Mouse (Mus musculus) pancreas, adult 10 weeks (tissue): ENCODE results near the gene Lgmn. TPM values are rescaled to one million over a fixed set of nuclear protein-coding genes. Genes with fewer than 3 reads are reported as not detected.

Experiments used
- polyA plus RNA-seq: library from polyadenylated mRNA; stranded (reverse); fragments of 350-450 nt; fragmentation: Illumina TruSeq; extraction: RNeasy Lipid Tissue Mini Kit (QIAGEN cat#74804); gene quantifications from one replicate; pipeline ENCODE4 v1.2.3, GENCODE M21; 2015; ENCODE audit warnings: low read depth, low replicate concordance; ENCODE audit not compliant: insufficient read depth

Lgmn gene
- 12.7 TPM for polyA plus RNA-seq

GRCm38 (mm10) chr12:102439632-102440023, at the start of gene Lgmn:
Gene Lgmn, minus strand, starts transcription at chr12:102439813.

GRCm38 (mm10) chr12:102468894-102469764, 29.5 kb upstream of the Lgmn start, which contains the start of gene Golga5:
Gene Golga5, plus strand, starts transcription at chr12:102469135.

Other genes starting within 250 kb of the Lgmn start
- 4.4 TPM for gene Rin3, start 156.8 kb downstream of the Lgmn start, polyA plus RNA-seq
- 12.9 TPM for gene Golga5, start 29.3 kb upstream of the Lgmn start, polyA plus RNA-seq
- gene Chga, start 115.2 kb upstream of the Lgmn start, polyA plus RNA-seq, result 461 TPM